Mouse (Mus musculus) forebrain, embryonic 16.5 days (tissue): ENCODE data around the gene Lrmda. TPM values are rescaled to one million over a fixed set of nuclear protein-coding genes. Genes with fewer than 3 reads are reported as not detected.

ENCODE experiments used
- ATAC-seq: fragments of 200-750 bp; cut with Nextera tagmentation; 2 replicates; pipeline ENCODE4 v1.8.0; 2017; ENCODE audit warnings: mild to moderate bottlenecking, moderate library complexity
- H3K27ac ChIP-seq: fragments of 300-500 bp; sonication (generic); 2 replicates; pipeline ENCODE4 v1.5.1; 2014; ENCODE audit warnings: low read length, control low read depth
- H3K27me3 ChIP-seq: fragments of 300-500 bp; sonication (generic); replicated peaks from 2 replicates; pipeline ENCODE4 v1.6.1; 2014; ENCODE audit warnings: low read length; ENCODE audit not compliant: control insufficient read depth, insufficient read depth
- H3K36me3 ChIP-seq: fragments of 300-500 bp; sonication (generic); 2 replicates; pipeline ENCODE4 v1.6.1; 2014; ENCODE audit not compliant: control insufficient read depth, insufficient read depth
- H3K4me1 ChIP-seq: fragments of 300-500 bp; sonication (generic); replicated peaks from 2 replicates; pipeline ENCODE4 v1.6.1; 2014; ENCODE audit warnings: low read length; ENCODE audit not compliant: control insufficient read depth, insufficient read depth
- H3K4me2 ChIP-seq: fragments of 300-500 bp; sonication (generic); 2 replicates; pipeline ENCODE4 v1.6.1; 2014; ENCODE audit warnings: mild to moderate bottlenecking, low read length, control low read depth
- H3K4me3 ChIP-seq: fragments of 300-500 bp; sonication (generic); replicated peaks from 2 replicates; pipeline ENCODE4 v1.5.1; 2014; ENCODE audit warnings: mild to moderate bottlenecking, low read length, control low read depth
- H3K9ac ChIP-seq: fragments of 300-500 bp; sonication (generic); replicated peaks from 2 replicates; pipeline ENCODE4 v1.6.1; 2014; ENCODE audit warnings: low read depth, low read length, control low read depth
- H3K9me3 ChIP-seq: fragments of 300-500 bp; sonication (generic); 2 replicates; pipeline ENCODE4 v1.6.1; 2016; ENCODE audit warnings: low read length; ENCODE audit not compliant: control insufficient read depth
- WGBS: fragments of 180-500 bp; shearing (Covaris S2); extraction: QIAGEN DNeasy Blood & Tissue Kit; methylation state at CpG from one replicate; pipeline ENCODE4 v1.1.7; 2014; 5-methylcytosine and 5-hydroxymethylcytosine counted together
- polyA plus RNA-seq: library from polyadenylated mRNA; unstranded; fragments of >200 nt; fragmentation: Nextera tagmentation; extraction: Ambion mirVana; gene quantifications from 2 replicates; pipeline ENCODE4 v1.2.1, GENCODE M21; 2015

Gene Lrmda
- polyA plus RNA-seq, 1 experiment from 2014 or later: not detected

DNA sequence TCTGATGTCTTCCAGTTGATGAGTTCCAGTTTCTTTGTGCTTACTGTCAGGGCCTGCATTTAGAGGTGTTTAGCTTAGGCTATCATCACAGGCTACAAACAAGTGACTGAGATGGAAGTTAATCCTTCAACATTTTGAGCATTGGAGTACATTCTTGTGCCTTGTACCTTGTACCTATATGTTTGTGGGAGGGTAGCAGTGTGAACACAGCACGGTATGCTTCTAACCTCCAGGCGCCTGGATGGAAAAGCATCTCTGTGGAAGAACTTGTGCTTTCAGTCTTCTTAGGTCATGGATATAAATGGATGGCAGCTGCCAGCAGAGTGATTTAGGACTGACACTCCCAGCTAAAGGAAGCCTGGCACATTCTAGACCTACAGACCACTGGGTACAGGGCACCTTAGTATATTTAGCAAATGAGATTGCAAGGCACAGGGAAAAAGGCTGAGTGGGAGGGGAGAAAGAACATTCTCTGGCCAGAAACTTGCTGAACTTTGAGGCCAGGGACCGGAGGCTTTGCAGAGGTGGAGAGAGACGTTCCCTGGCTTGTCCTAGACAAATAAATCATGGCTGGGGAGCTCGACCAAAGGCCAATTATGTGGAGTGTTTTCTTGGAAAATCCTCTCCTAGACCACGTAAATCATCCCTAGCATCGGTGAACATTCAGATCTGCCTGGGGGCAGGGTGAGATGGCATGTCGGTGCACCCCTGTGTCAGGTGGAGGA is 607.8 kb downstream of the Lrmda start:
- 84% methylated on average over 8 of the region's 8 CpGs for WGBS

DNA sequence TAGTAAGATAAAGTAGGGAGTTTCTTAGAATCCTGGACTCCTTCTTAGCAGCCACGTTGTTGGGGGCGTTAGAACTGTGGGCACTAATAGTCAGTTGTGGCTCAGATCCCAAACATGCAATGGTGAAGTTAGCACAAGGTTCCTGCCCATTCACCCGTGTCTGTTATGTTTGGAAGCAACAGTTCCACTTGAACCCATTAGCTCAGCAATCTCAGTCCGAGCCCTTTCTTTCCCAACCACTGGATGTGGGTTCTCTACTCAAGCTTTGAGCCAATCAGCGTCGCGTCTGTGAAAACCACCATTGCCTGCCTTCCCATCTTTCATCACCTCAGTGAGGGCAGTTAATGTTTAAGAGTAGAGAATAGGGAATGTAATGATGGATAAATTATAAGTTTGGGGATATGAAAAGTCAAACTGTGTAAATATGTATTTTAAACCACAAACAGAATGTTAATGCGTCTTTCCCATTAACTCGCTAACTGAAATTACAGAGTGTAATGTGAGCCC is 610.9 kb downstream of the Lrmda start:
- no peak for ATAC-seq

More for the DNA sequence above, 607.8 kb downstream of the Lrmda start:
- no peaks in the 10 kb centered on the region for H3K9me3 ChIP-seq
- no peak for ATAC-seq
- H3K9ac ChIP-seq: no peak overlapping the region
- no peaks in the 10 kb centered on the region for H3K4me1 ChIP-seq
- no peaks in the 10 kb centered on the region for H3K36me3 ChIP-seq
- no peak overlapping the region for H3K4me3 ChIP-seq
- H3K27ac ChIP-seq: no peak overlapping the region
- H3K27me3 ChIP-seq: no peaks in the 10 kb centered on the region
- no peak overlapping the region for H3K4me2 ChIP-seq

DNA sequence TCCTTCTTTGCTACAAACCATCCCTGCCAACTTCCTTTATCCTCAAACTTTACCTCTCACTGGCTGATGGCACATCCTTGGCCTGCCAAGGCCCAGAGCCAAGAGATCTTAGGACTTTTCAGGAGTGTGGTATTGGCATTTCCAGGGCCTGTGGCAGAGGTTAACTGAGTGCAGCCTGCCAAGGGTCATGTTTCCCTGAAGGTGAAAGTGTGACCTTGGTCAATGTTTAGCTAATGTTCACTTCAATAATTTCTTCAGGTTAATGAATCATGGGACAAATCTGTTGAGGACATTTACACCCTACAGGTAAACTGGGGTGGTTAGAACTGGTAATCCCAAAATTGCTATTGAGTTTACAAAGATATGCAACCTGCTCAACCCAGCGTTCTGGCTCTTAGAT is 614.1 kb downstream of the Lrmda start:
- Histone ChIP-seq H3K4me2 (no peak overlapping the region), H3K4me1 (no peaks in the 10 kb centered on the region), H3K9ac (no peak overlapping the region), H3K36me3 (no peaks in the 10 kb centered on the region), H3K9me3 (no peaks in the 10 kb centered on the region), H3K27ac (no peak overlapping the region), H3K27me3 (no peaks in the 10 kb centered on the region), H3K4me3 (no peak overlapping the region)
- ATAC-seq: no peak
- 93% methylated on average over 1 of the region's 1 CpGs for WGBS

More for the DNA sequence above, 610.9 kb downstream of the Lrmda start:
- no peaks in the 10 kb centered on the region for H3K36me3 ChIP-seq
- no peaks in the 10 kb centered on the region for H3K27me3 ChIP-seq
- H3K4me2 ChIP-seq: no peak overlapping the region
- no peaks in the 10 kb centered on the region for H3K4me1 ChIP-seq
- no peaks in the 10 kb centered on the region for H3K9me3 ChIP-seq
- H3K4me3 ChIP-seq: no peak overlapping the region
- 93% methylated on average over 9 of the region's 9 CpGs for WGBS
- H3K27ac ChIP-seq: no peak overlapping the region
- no peak overlapping the region for H3K9ac ChIP-seq

DNA sequence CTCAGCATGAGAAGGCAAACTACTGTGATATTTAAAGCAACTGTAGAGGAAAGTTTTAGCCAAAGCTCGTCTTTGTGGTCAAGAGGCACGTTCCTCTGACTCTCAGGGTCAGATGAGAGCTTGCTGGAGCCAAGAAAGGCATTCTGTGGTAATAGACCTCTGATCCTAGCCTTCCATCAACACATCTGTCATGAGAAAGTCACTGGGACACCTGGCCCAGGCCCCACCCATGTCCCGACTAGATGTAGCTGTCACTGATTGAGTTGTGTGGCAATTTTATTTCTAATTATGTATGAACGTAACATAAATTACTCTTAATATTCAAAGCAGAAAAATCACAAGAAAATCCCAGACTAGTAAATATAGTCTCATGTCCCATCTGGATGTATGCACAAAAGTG is 624.0 kb downstream of the Lrmda start:
- Histone ChIP-seq H3K4me1 (no peaks in the 10 kb centered on the region; the same call in 1 of the 2 replicates), H3K4me3 (no peak overlapping the region), H3K27ac (no peak overlapping the region), H3K27me3 (no peaks in the 10 kb centered on the region), H3K4me2 (no peak overlapping the region), H3K9ac (no peak overlapping the region), H3K9me3 (no peaks in the 10 kb centered on the region), H3K36me3 (no peaks in the 10 kb centered on the region)
- no peak for ATAC-seq
- WGBS: 86% methylated on average over 4 of the region's 4 CpGs

DNA sequence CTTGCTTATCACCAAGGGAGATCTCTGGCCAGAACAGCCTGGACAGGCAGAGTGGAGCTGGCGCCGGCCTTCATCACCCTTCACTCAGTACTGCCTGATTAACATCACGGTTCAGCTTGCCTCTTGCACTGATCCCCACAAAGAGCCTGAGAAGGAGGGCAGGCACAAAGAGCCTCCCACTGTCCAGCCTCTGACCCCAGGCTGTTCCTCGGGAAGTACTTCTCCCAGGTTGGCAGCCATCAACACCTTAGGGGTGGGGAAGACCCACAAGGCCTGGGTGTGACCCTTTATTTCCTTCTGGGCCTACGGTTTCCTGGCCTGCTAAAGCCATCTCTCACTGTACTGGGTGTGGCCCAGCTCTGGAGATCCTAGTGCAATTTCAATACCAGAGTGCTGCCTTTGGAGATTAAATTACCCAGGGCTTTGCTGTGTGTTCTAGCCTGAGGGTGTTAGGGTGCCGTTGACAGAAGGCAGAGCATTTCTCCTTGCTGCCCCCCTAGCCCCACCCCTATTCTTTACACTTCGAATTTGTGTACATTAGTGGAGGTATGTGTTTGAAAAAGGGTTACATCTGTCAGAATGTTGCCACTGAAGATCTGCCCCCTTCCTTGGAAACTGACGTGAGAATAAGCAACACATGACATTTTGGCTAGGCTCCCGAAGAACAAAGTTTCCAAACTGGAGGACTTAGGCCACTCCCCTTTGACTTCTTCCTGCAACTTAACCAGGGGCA is 628.5 kb downstream of the Lrmda start:
- Histone ChIP-seq H3K27me3 (no peaks in the 10 kb centered on the region), H3K4me3 (no peak overlapping the region), H3K9ac (no peak overlapping the region), H3K36me3 (no peaks in the 10 kb centered on the region), H3K4me2 (no peak overlapping the region), H3K9me3 (no peaks in the 10 kb centered on the region), H3K4me1 (peaks cover 13% of the 10 kb centered on the region), H3K27ac (no peak overlapping the region)
- ATAC-seq: no peak
- WGBS: 66% methylated on average over 9 of the region's 9 CpGs

DNA sequence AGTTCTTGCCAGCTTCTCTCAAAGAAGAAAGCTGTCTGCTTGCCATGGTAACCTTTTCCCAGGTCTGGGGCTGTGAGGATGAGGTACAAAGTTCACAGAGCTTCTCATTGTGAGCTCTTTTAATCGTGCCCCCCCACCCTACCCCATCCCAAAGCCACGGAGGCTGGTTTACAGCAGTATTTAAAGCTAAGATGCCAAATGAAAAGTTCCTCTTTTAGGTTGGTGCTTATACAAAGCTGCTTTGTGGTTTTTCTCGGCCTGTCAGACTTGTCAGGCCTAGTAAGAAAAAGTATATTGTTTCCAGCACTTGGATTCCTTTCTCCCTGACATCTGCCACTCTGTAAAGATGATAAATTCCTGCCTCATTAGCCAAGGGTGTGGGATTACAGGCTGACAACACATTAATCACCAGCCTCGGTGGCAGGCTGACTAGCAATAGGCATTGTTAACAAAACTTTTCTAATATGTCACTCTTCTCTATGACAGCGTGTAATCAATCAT is 629.9 kb downstream of the Lrmda start:
- no peaks in the 10 kb centered on the region for H3K27me3 ChIP-seq
- WGBS: 8% methylated on average over 5 of the region's 5 CpGs
- peaks cover 13% of the 10 kb centered on the region for H3K4me1 ChIP-seq
- H3K9me3 ChIP-seq: no peaks in the 10 kb centered on the region
- no peak overlapping the region for H3K27ac ChIP-seq
- no peak overlapping the region for H3K4me3 ChIP-seq
- H3K36me3 ChIP-seq: no peaks in the 10 kb centered on the region
- no peak overlapping the region for H3K4me2 ChIP-seq
- ATAC-seq: peak; percentile 91
- H3K9ac ChIP-seq: no peak overlapping the region

DNA sequence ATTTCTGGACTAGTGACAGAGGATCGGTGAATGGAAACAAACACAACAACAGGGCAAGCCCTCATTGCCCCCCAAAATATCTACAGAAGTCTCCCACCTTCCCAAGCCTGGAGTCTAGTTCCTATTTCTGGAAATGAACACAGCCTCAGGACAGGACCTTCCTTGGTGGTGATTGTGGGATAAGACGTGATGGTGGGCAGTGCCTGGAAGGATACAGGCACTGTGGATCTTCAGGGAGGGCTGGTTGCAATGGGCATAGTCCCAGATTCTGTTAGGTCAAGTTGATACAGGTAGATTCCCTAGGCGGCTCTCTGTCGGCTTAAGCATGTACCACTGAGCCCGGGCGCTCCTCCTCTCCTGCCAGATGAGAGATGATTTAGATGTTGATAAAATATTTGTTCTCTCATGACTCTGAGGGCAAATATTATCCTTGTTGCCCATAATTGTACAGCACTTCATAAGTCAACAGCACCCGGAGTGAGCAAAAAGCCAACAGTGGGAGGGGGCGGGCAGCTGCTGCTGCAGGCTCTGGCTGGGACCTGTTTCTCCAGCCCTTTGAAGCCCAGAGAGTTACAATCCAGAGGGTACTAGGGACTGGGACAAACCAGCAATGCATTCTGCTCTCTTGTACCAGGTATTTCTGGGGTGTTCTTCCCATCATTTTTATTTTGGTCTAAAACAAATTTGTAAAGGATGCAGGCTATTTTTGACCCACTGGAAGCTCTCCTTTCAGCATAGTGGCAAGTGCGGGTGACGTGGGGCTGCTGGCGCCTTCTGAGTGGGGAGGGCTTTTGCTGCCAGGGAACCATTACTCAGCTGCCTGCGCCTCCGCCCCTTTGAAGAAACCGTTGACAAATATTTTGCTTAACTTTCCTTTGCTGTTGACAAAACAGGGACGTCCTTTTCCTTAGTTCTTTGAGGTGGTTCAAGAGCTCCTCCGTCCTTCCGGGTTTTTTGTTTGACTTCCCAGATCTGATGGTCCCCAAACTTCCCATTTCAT is 630.8 kb downstream of the Lrmda start:
- ATAC-seq: peak; percentile 39

DNA sequence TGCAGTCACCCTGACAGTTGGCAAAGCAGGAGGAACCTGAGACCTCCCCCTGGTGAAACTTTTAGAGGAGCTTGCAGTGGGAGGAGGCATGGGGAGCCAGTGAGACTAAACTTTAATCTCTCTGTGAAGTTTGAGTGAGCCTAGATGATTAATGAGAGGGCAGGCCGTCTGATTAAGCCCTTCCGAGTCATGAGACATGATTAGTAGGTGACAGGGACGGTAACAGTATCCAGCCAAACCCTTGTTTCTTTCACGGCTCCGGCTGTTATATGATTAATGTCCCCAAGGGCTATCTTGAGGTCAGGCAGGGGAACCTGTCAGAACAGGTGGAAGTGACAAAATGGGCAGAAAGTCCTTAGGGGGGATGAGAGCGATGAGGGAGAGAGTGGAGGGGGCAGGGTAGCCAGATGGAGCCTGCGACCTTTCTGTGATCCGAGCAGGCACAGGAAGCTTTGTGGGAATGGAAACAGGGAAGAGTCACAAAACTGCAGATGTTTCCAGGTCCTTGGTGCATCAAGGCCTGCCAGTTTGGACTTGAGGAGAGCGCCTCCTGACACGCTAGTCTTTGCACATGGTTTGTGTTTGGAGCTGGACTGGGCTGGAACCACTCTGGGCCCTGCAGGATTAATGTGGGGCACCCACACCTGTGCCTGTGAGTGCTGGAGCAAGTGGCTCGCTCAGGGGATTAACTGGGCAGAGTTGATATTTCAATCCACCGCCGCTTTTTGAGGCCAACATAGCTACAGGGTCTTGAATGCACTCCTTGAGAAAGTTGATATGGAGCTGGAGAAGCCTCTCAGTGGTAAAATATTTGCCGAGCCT is 631.8 kb downstream of the Lrmda start:
- Histone ChIP-seq H3K27ac (no peak overlapping the region), H3K4me1 (peaks cover 13% of the 10 kb centered on the region), H3K9me3 (no peaks in the 10 kb centered on the region), H3K9ac (no peak overlapping the region), H3K36me3 (no peaks in the 10 kb centered on the region), H3K4me3 (no peak overlapping the region), H3K4me2 (no peak overlapping the region), H3K27me3 (no peaks in the 10 kb centered on the region)
- WGBS: 69% methylated on average over 14 of the region's 14 CpGs
- no peak for ATAC-seq

More for the DNA sequence above, 630.8 kb downstream of the Lrmda start:
- Histone ChIP-seq H3K4me3 (no peak overlapping the region), H3K9me3 (no peaks in the 10 kb centered on the region), H3K9ac (no peak overlapping the region), H3K4me2 (no peak overlapping the region), H3K27me3 (no peaks in the 10 kb centered on the region), H3K4me1 (peaks cover 13% of the 10 kb centered on the region), H3K27ac (no peak overlapping the region), H3K36me3 (no peaks in the 10 kb centered on the region)
- WGBS: 58% methylated on average over 17 of the region's 17 CpGs
